Mouse (Mus musculus) hindbrain, embryonic 16.5 days (tissue): ENCODE results near the gene Zfp109. TPM values are rescaled to one million over a fixed set of nuclear protein-coding genes. Genes with fewer than 3 reads are reported as not detected.

Experiments used
- ATAC-seq: fragments of 200-750 bp; cut with Nextera tagmentation; 2 replicates; pipeline ENCODE4 v1.8.0; 2017; ENCODE audit warnings: moderate TSS enrichment, moderate library complexity
- H3K27ac ChIP-seq: fragments of 300-500 bp; sonication (generic); 2 replicates; pipeline ENCODE4 v1.5.1; 2014; ENCODE audit warnings: low read depth, mild to moderate bottlenecking, control low read depth, low read length, moderate library complexity
- H3K27me3 ChIP-seq: fragments of 300-500 bp; sonication (generic); replicated peaks from 2 replicates; pipeline ENCODE4 v1.6.1; 2014; ENCODE audit warnings: low read length; ENCODE audit not compliant: control insufficient read depth, insufficient read depth
- H3K36me3 ChIP-seq: fragments of 300-500 bp; sonication (generic); 2 replicates; pipeline ENCODE4 v1.6.1; 2014; ENCODE audit warnings: mild to moderate bottlenecking, low read length, moderate library complexity, mixed read lengths; ENCODE audit not compliant: control insufficient read depth, insufficient read depth
- H3K4me1 ChIP-seq: fragments of 300-500 bp; sonication (generic); 2 replicates; pipeline ENCODE4 v1.6.1; 2014; ENCODE audit warnings: low read depth, low read length; ENCODE audit not compliant: control insufficient read depth, insufficient read depth
- H3K4me2 ChIP-seq: fragments of 300-500 bp; sonication (generic); 2 replicates; pipeline ENCODE4 v1.6.1; 2014; ENCODE audit warnings: mild to moderate bottlenecking, low read length, control low read depth, moderate library complexity
- H3K4me3 ChIP-seq: fragments of 300-500 bp; sonication (generic); 2 replicates; pipeline ENCODE4 v1.5.1; 2014; ENCODE audit warnings: mild to moderate bottlenecking, low read length, control low read depth, moderate library complexity
- H3K9ac ChIP-seq: fragments of 300-500 bp; sonication (generic); 2 replicates; pipeline ENCODE4 v1.6.1; 2014; ENCODE audit warnings: low read depth, mild to moderate bottlenecking, control low read depth, low read length, moderate library complexity
- H3K9me3 ChIP-seq: fragments of 300-500 bp; sonication (generic); 2 replicates; pipeline ENCODE4 v1.6.1; 2014; ENCODE audit warnings: mild to moderate bottlenecking, low read length, moderate library complexity; ENCODE audit not compliant: control insufficient read depth
- WGBS: fragments of 180-500 bp; shearing (Covaris S2); extraction: QIAGEN DNeasy Blood & Tissue Kit; methylation state at CpG from one replicate; pipeline ENCODE4 v1.1.7; 2014; 5-methylcytosine and 5-hydroxymethylcytosine counted together
- polyA plus RNA-seq: library from polyadenylated mRNA; unstranded; fragments of >200 nt; fragmentation: Nextera tagmentation; extraction: Ambion mirVana; gene quantifications from 2 replicates; pipeline ENCODE4 v1.2.1, GENCODE M21; 2015

Gene Zfp109
- polyA plus RNA-seq, 1 experiment from 2014 or later: 4.2 TPM

DNA sequence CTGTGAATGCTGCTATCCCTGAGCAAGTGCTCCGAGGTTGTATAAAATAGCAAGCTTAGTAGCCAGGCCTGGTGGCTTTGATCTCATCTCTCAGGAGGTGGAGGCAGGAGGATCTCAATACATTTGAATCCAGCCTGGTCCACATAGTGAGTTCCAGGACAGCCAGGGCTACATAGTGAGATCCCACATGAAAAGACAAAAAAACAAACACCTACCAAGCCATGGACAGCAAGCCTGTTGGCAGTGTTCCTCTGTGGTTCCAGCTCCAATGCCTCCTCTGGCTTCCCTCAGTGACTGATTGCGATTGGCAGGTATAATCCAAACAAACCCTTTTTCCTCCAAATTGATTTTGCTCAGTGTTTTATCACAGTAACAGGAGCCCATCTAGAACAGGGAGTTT lies 27.1 kb downstream of the Zfp109 start:
- H3K4me1 ChIP-seq: peaks cover 6% of the 10 kb centered on the region
- no peak for ATAC-seq
- no peaks in the 10 kb centered on the region; the same call in 1 of the 2 replicates for H3K27me3 ChIP-seq
- no peak overlapping the region for H3K27ac ChIP-seq
- H3K36me3 ChIP-seq: no peaks in the 10 kb centered on the region
- WGBS: 87% methylated on average over 2 of the region's 2 CpGs
- H3K4me2 ChIP-seq: no peak overlapping the region
- H3K4me3 ChIP-seq: no peak overlapping the region
- no peak overlapping the region for H3K9ac ChIP-seq
- no peaks in the 10 kb centered on the region for H3K9me3 ChIP-seq

- Histone ChIP-seq H3K9me3 (no peaks in the 10 kb centered on the region), H3K4me1 (peaks cover 6% of the 10 kb centered on the region), H3K27me3 (no peaks in the 10 kb centered on the region; the same call in 1 of the 2 replicates), H3K4me3 (peak overlapping the region; percentile 61), H3K9ac (no peak overlapping the region), H3K27ac (no peak overlapping the region), H3K36me3 (no peaks in the 10 kb centered on the region), H3K4me2 (peak overlapping the region; percentile 51)
- ATAC-seq: peak; percentile 69
- 61% methylated on average over 7 of the region's 7 CpGs for WGBS
Observed at GRCm38 (mm10) chr7:24208282-24208886, 29.0 kb downstream of the Zfp109 start.

DNA sequence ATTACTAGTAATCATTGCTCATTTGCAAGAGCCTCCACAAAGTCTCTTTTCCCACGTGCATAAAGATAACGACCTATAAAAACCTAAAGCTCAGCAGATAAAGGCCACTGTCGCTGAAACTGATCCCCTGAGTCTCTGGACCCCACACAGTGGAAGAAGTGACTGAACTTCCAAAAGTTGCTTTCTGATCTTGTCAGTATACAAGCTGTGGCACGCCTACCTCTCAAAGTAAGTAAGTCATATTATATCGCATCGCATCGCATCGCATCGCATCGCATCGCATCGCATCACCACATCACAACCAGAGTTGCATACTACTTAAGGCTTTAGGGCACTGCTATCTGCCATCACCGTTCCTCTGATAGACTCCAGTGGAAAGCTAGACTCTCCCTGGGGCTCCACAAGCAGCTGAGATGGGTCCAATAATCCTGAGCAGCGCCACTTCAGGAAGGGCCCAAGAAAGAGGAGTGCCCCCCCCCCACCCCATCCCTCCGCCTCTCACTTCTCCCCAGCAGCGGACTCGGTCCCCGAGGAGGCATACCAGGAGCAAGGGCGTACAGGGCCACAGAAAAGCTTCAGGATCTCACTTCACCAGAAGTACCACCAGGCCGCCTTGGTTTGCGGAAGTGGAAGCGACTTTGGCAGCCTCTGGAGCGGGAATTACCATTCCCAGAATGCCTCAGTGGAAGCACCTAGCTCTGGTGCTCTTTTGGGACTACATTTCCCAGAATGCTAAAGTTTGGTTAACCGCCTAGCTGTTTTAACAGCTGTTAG lies 29.7 kb downstream of the Zfp109 start:
- WGBS: 12% methylated on average over 23 of the region's 24 CpGs

DNA sequence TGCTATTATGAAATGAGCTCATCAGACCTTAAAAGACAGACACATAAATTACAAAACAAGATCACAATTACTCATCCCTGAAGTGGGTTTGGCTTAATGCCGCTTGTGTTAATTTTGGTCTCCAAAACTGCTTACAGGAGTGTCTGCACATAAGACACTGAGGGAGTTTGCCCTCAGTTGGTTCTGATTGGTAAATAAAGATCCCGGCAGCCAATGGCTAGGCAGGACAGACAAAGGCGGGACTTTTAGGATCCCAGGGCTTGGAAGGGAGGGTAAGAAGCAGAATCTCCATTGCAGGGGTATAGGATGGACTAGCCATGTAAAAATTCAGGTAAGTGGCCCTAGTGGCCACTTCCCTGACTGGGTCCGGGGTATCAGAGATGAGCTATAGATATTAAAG lies 40.4 kb downstream of the Zfp109 start:
- H3K4me3 ChIP-seq: no peak overlapping the region
- H3K27me3 ChIP-seq: no peaks in the 10 kb centered on the region
- H3K4me1 ChIP-seq: no peaks in the 10 kb centered on the region
- no peak for ATAC-seq
- H3K9me3 ChIP-seq: peaks cover 2% of the 10 kb centered on the region; the same call in 1 of the 2 replicates
- no peak overlapping the region for H3K9ac ChIP-seq
- no peak overlapping the region for H3K27ac ChIP-seq
- H3K36me3 ChIP-seq: peaks cover 42% of the 10 kb centered on the region
- H3K4me2 ChIP-seq: no peak overlapping the region
- 95% methylated on average over 4 of the region's 4 CpGs for WGBS

More for the DNA sequence above, 29.7 kb downstream of the Zfp109 start:
- peak; percentile 92 for ATAC-seq
- H3K27me3 ChIP-seq: no peaks in the 10 kb centered on the region; the same call in 1 of the 2 replicates
- H3K27ac ChIP-seq: peak overlapping the region; percentile 73
- peak overlapping the region; percentile 80 for H3K9ac ChIP-seq
- peak overlapping the region; percentile 51 for H3K4me2 ChIP-seq
- peaks cover 6% of the 10 kb centered on the region for H3K4me1 ChIP-seq
- peak overlapping the region; percentile 61 for H3K4me3 ChIP-seq
- peaks cover 3% of the 10 kb centered on the region; the same call in 1 of the 2 replicates for H3K36me3 ChIP-seq
- no peaks in the 10 kb centered on the region for H3K9me3 ChIP-seq

DNA sequence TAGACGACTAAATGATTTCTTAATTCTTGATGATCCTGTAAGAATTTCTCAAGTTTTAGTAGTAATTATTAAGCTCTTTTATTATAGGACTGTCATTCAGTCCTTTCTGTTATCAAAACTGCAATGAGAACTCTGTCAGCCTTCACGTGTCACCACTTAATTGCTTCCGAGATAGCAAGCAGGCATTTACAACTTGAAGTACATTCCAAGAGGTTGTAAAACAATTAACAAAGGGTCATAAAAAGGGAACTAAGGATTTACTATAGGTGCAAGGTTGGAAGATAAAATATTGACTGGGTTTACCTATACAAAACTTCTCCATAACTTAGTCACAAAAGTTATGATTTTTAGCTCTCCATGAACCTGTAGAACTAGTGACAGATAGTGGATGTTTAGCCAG lies 44.2 kb downstream of the Zfp109 start:
- peaks cover 15% of the 10 kb centered on the region for H3K36me3 ChIP-seq
- no peak overlapping the region for H3K27ac ChIP-seq
- 89% methylated on average over 3 of the region's 3 CpGs for WGBS
- no peak overlapping the region for H3K4me2 ChIP-seq
- H3K4me3 ChIP-seq: no peak overlapping the region
- H3K4me1 ChIP-seq: no peaks in the 10 kb centered on the region
- H3K27me3 ChIP-seq: no peaks in the 10 kb centered on the region
- H3K9me3 ChIP-seq: no peaks in the 10 kb centered on the region
- no peak for ATAC-seq
- H3K9ac ChIP-seq: no peak overlapping the region

GRCm38 (mm10) chr7:24191361-24191760 lies 46.0 kb downstream of the Zfp109 start:
- Histone ChIP-seq H3K4me2 (no peak overlapping the region), H3K9ac (no peak overlapping the region), H3K36me3 (peaks cover 7% of the 10 kb centered on the region; the same call in 1 of the 2 replicates), H3K4me3 (no peak overlapping the region), H3K27me3 (no peaks in the 10 kb centered on the region), H3K4me1 (no peaks in the 10 kb centered on the region), H3K27ac (no peak overlapping the region), H3K9me3 (no peaks in the 10 kb centered on the region)
- no peak for ATAC-seq
- WGBS: 100% methylated on average over 2 of the region's 2 CpGs

- H3K9ac ChIP-seq: no peak overlapping the region
- H3K9me3 ChIP-seq: no peaks in the 10 kb centered on the region
- H3K4me1 ChIP-seq: no peaks in the 10 kb centered on the region
- H3K36me3 ChIP-seq: peaks cover 7% of the 10 kb centered on the region; the same call in 1 of the 2 replicates
- H3K27me3 ChIP-seq: no peaks in the 10 kb centered on the region
- no peak for ATAC-seq
- H3K4me2 ChIP-seq: no peak overlapping the region
- 83% methylated on average over 5 of the region's 5 CpGs for WGBS
- no peak overlapping the region for H3K27ac ChIP-seq
- no peak overlapping the region for H3K4me3 ChIP-seq
Observed at GRCm38 (mm10) chr7:24189571-24189944, 47.8 kb downstream of the Zfp109 start.

DNA sequence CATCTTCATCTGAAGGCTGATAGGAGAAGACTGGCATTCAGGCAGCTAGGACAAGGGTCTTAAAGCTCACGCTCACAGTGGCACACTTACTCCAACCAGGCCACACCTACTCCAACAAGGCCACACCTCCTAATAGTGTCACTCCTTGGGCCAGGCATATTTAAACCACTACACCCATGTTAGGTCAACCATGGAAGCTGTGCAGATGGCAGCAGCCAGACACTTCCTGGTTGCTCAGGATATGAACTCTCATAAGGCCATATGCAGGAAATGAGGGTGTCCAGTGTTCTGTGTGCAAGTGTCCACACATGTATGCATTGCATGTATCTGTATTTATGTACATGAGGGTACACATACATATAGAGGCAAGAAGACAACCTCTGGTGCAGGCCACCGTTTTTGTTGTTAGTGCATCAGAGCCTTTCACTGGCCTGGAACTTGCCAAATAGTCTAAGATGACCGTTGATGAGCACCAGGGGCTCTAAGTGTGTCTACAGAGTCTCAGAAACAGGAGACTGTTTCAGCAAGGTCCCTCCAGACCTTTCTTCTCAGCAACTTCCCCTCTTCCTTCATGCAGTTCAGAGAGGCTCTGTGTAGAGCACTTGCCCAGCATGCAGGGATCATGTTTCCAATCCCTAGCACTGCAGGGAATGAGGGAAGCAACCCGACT lies 48.3 kb downstream of the Zfp109 start:
- no peak overlapping the region for H3K27ac ChIP-seq
- H3K36me3 ChIP-seq: peaks cover 6% of the 10 kb centered on the region; the same call in 1 of the 2 replicates
- no peak for ATAC-seq
- H3K4me3 ChIP-seq: no peak overlapping the region
- H3K9me3 ChIP-seq: no peaks in the 10 kb centered on the region
- WGBS: 70% methylated on average over 4 of the region's 4 CpGs
- no peaks in the 10 kb centered on the region for H3K27me3 ChIP-seq
- H3K4me2 ChIP-seq: no peak overlapping the region
- no peaks in the 10 kb centered on the region for H3K4me1 ChIP-seq
- H3K9ac ChIP-seq: no peak overlapping the region

GRCm38 (mm10) chr7:24187611-24188010 lies 49.7 kb downstream of the Zfp109 start:
- H3K9ac ChIP-seq: no peak overlapping the region
- 70% methylated on average over 1 of the region's 1 CpGs for WGBS
- no peak overlapping the region for H3K4me2 ChIP-seq

More at GRCm38 (mm10) chr7:24187611-24188010, 49.7 kb downstream of the Zfp109 start:
- no peak overlapping the region for H3K27ac ChIP-seq
- no peaks in the 10 kb centered on the region for H3K27me3 ChIP-seq
- no peaks in the 10 kb centered on the region for H3K36me3 ChIP-seq
- H3K4me3 ChIP-seq: no peak overlapping the region
- ATAC-seq: no peak
- H3K9me3 ChIP-seq: no peaks in the 10 kb centered on the region
- H3K4me1 ChIP-seq: no peaks in the 10 kb centered on the region
